Mouse (Mus musculus) ES-E14 (cell line): Measurements from ENCODE around the gene Prr32. TPM values are rescaled to one million over a fixed set of nuclear protein-coding genes. Genes with fewer than 3 reads are reported as not detected.

Source experiments
- DNase-seq: peaks from one replicate; pipeline ENCODE4 v3.0.0-alpha.2; 2013; ENCODE audit warnings: low read depth, low spot score
- H3K27ac ChIP-seq: 2 replicates; pipeline ENCODE4 v1.5.1; 2012; ENCODE audit warnings: low read depth, mild to moderate bottlenecking, low read length, moderate library complexity, mixed read lengths; ENCODE audit not compliant: poor library complexity, insufficient read depth, severe bottlenecking
- H3K36me3 ChIP-seq: 2 replicates; pipeline ENCODE4 v1.6.1; 2012; ENCODE audit warnings: mild to moderate bottlenecking, low read length, moderate library complexity, mixed read lengths; ENCODE audit not compliant: control insufficient read depth, poor library complexity, insufficient read depth, severe bottlenecking
- H3K4me1 ChIP-seq, 2 experiments: fragments of 150-350 bp in 1 of 2; sonication (generic) in 1 of 2; 2 replicates each; pipeline ENCODE4 v1.6.1; 2012; ENCODE audit warnings: low read length in 2 of 2, mild to moderate bottlenecking in 1 of 2, mixed read lengths in 1 of 2; ENCODE audit not compliant: control insufficient read depth in 2 of 2, insufficient read depth in 2 of 2, poor library complexity in 1 of 2
- H3K4me3 ChIP-seq, 2 experiments: fragments of 150-350 bp in 1 of 2; sonication (generic) in 1 of 2; 2 replicates each; pipeline ENCODE4 v1.5.1; 2012; ENCODE audit warnings: low read length in 2 of 2, low read depth in 1 of 2, mild to moderate bottlenecking in 1 of 2, mixed read lengths in 1 of 2; ENCODE audit not compliant: insufficient read depth in 1 of 2, poor library complexity in 1 of 2, severe bottlenecking in 1 of 2
- H3K9ac ChIP-seq: 2 replicates; pipeline ENCODE4 v1.6.1; 2012; ENCODE audit warnings: low read depth, mild to moderate bottlenecking, low read length, mixed read lengths; ENCODE audit not compliant: poor library complexity, insufficient read depth, severe bottlenecking
- H3K9me3 ChIP-seq: fragments of 150-350 bp; sonication (generic); 2 replicates; pipeline ENCODE4 v1.6.1; 2012; ENCODE audit warnings: low read depth, mild to moderate bottlenecking, low read length; ENCODE audit not compliant: control insufficient read depth, insufficient read depth
- CHD2 ChIP-seq: IDR thresholded peaks from 2 replicates; pipeline ENCODE4 v1.6.1; 2014; ENCODE audit warnings: mild to moderate bottlenecking, low read depth, low read length, inconsistent platforms
- HCFC1 ChIP-seq: IDR thresholded peaks from 2 replicates; pipeline ENCODE4 v1.6.1; 2012; ENCODE audit warnings: low read length, inconsistent platforms, borderline replicate concordance; ENCODE audit not compliant: insufficient read depth
- MAFK ChIP-seq: IDR thresholded peaks from 2 replicates; pipeline ENCODE4 v1.6.1; 2014; ENCODE audit warnings: mild to moderate bottlenecking, low read depth, low read length, inconsistent platforms; ENCODE audit not compliant: insufficient read depth
- ZC3H11A ChIP-seq: IDR thresholded peaks from 2 replicates; pipeline ENCODE4 v1.6.1; 2012; ENCODE audit warnings: low read depth, mild to moderate bottlenecking, inconsistent platforms, low read length, borderline replicate concordance
- ZNF384 ChIP-seq: IDR thresholded peaks from 2 replicates; pipeline ENCODE4 v1.6.1; 2012; ENCODE audit warnings: low read depth, low read length, inconsistent platforms
- in situ Hi-C, 2 experiments: fragments of 600-800 bp; cut with MboI; formaldehyde crosslinking; loops; one replicate each; pipeline ENCODE4 v1.15.1; 2025; ENCODE audit warnings: low sequenced_read_pairs in 2 of 2, inconsistent platforms in 1 of 2; ENCODE audit not compliant: unreplicated experiment in 2 of 2
- total RNA-seq: library from RNA; depleted of rRNA; stranded (reverse); fragments of 300-350 nt; gene quantifications from 2 replicates; pipeline ENCODE4 v1.2.3, GENCODE M21; 2012; rRNA removed

Prr32 gene
- 0.36 TPM in 1 of 2 replicates, not detected in the other for total RNA-seq

- no peak within 1 kb of the TSS for H3K4me3 ChIP-seq
- no peak within 1 kb of the TSS for H3K9ac ChIP-seq
- TF ChIP-seq CHD2 (no peak), ZNF384 (no peak), ZC3H11A (no peak), MAFK (no peak), HCFC1 (no peak)
- no peaks in the 10 kb centered on the region for H3K4me1 ChIP-seq
- DNase-seq = no peak
- H3K36me3 ChIP-seq = no peaks in the 10 kb centered on the region
- H3K9me3 ChIP-seq = no peaks in the 10 kb centered on the region
- in situ Hi-C loops = no loop called here
- H3K27ac ChIP-seq = no peak within 1 kb of the TSS
Measured at GRCm38 (mm10) chrX:45090604-45091003, at the start of gene Prr32. TSS of gene Prr32 (plus strand) at chrX:45090904.
